8 mouse cellular contexts compared by ENCODE assay signal in genomic region chr2:145884036-145884912, GRCm38 (mm10). TPM values are rescaled to one million over a fixed set of nuclear protein-coding genes. Genes with fewer than 3 reads are reported as not detected.
DNase-seq lines count a peak whose midpoint lies in the region; ATAC-seq and TF ChIP-seq lines count a peak whose summit lies in the region.

No protein-coding gene starts in this region.

- peaks cover 23% of the 10 kb centered on the region for H3K36me3 ChIP-seq in hindbrain, embryonic 14.5 days (replicated peaks; ENCODE audit: control insufficient read depth, insufficient read depth)
- H3K36me3 ChIP-seq in hindbrain, embryonic 11.5 days (ENCODE audit: control insufficient read depth, insufficient read depth, low read length), result no peaks in the 10 kb centered on the region
- peaks cover 23% of the 10 kb centered on the region for H3K36me3 ChIP-seq in embryonic facial prominence, embryonic 10.5 days (replicated peaks)
- peaks cover 14% of the 10 kb centered on the region for H3K36me3 ChIP-seq in midbrain, postnatal 0 days (ENCODE audit: insufficient read depth, low read length)

- H3K27ac ChIP-seq in hindbrain, embryonic 14.5 days, result peak overlapping the region; percentile 69
- H3K27ac ChIP-seq in hindbrain, embryonic 11.5 days (ENCODE audit: low read depth, low read length), result no peak overlapping the region
- H3K27ac ChIP-seq in embryonic facial prominence, embryonic 10.5 days (replicated peaks), result peak overlapping the region; percentile 90
- H3K27ac ChIP-seq in midbrain, postnatal 0 days (ENCODE audit: low read depth, low read length), result peak overlapping the region; percentile 2; the same call in 1 of the 2 replicates

- no peaks in the 10 kb centered on the region; the same call in 1 of the 2 replicates for H3K4me1 ChIP-seq in hindbrain, embryonic 14.5 days (replicated peaks; ENCODE audit: control insufficient read depth, insufficient read depth, low read length)
- H3K4me1 ChIP-seq in hindbrain, embryonic 11.5 days (replicated peaks; ENCODE audit: control insufficient read depth, insufficient read depth, low read length), result no peaks in the 10 kb centered on the region
- peaks cover 79% of the 10 kb centered on the region for H3K4me1 ChIP-seq in embryonic facial prominence, embryonic 10.5 days
- no peaks in the 10 kb centered on the region for H3K4me1 ChIP-seq in midbrain, postnatal 0 days (ENCODE audit: insufficient read depth, low read length)

- no peaks in the 10 kb centered on the region for H3K27me3 ChIP-seq in hindbrain, embryonic 14.5 days (ENCODE audit: control insufficient read depth, insufficient read depth, low read length)
- no peaks in the 10 kb centered on the region for H3K27me3 ChIP-seq in hindbrain, embryonic 11.5 days (ENCODE audit: control insufficient read depth, insufficient read depth, low read length)
- H3K27me3 ChIP-seq in embryonic facial prominence, embryonic 10.5 days (replicated peaks; ENCODE audit: low read depth, poor library complexity, severe bottlenecking), result no peaks in the 10 kb centered on the region
- no peaks in the 10 kb centered on the region for H3K27me3 ChIP-seq in midbrain, postnatal 0 days (ENCODE audit: insufficient read depth, low read length)

- 47% methylated on average over 17 of the region's 17 CpGs for WGBS in hindbrain, embryonic 14.5 days
- 38% methylated on average over 17 of the region's 17 CpGs for WGBS in hindbrain, embryonic 11.5 days
- WGBS in embryonic facial prominence, embryonic 10.5 days, result 26% methylated on average over 17 of the region's 17 CpGs
- 39% methylated on average over 17 of the region's 17 CpGs for WGBS in midbrain, postnatal 0 days

- H3K4me3 ChIP-seq in hindbrain, embryonic 14.5 days (replicated peaks; ENCODE audit: low read length), result no peak overlapping the region
- no peak overlapping the region for H3K4me3 ChIP-seq in hindbrain, embryonic 11.5 days (ENCODE audit: low read depth, low read length)
- peak overlapping the region; percentile 30; the same call in 1 of the 2 replicates for H3K4me3 ChIP-seq in embryonic facial prominence, embryonic 10.5 days
- no peak overlapping the region for H3K4me3 ChIP-seq in midbrain, postnatal 0 days (ENCODE audit: low read depth, low read length)

- no peak for DNase-seq in hindbrain, embryonic 14.5 days (ENCODE audit: low spot score)
- DNase-seq in hindbrain, embryonic 11.5 days (ENCODE audit: low spot score), result no peak
- DNase-seq in embryonic facial prominence, embryonic 10.5 days (ENCODE audit: low spot score), result peak; percentile 68
- peak; percentile 57 to 67 for DNase-seq in kidney, adult 8-10 months
- DNase-seq in midbrain, postnatal 0 days (ENCODE audit: low spot score), result no peak
- DNase-seq in right cerebral cortex, postnatal 10 days (ENCODE audit: low spot score in 2 of 2), result no peak
- no peak for DNase-seq in spleen, postnatal 10 days (ENCODE audit: low spot score in 2 of 2)

- TF ChIP-seq CTCF in midbrain, postnatal 0 days (IDR thresholded peaks at IDR 0.05), result no peak

- H3K9ac ChIP-seq in hindbrain, embryonic 14.5 days, result no peak overlapping the region
- H3K9ac ChIP-seq in hindbrain, embryonic 11.5 days (ENCODE audit: low read depth, low read length), result no peak overlapping the region
- H3K9ac ChIP-seq in midbrain, postnatal 0 days (replicated peaks; ENCODE audit: low read length, poor library complexity, severe bottlenecking), result no peak overlapping the region

- H3K9me3 ChIP-seq in hindbrain, embryonic 14.5 days (ENCODE audit: control insufficient read depth, low read length), result no peaks in the 10 kb centered on the region
- H3K9me3 ChIP-seq in hindbrain, embryonic 11.5 days (ENCODE audit: control insufficient read depth, low read length), result no peaks in the 10 kb centered on the region
- peaks cover 5% of the 10 kb centered on the region; the same call in 1 of the 2 replicates for H3K9me3 ChIP-seq in embryonic facial prominence, embryonic 10.5 days
- H3K9me3 ChIP-seq in midbrain, postnatal 0 days (ENCODE audit: low read length), result no peaks in the 10 kb centered on the region

- H3K4me2 ChIP-seq in hindbrain, embryonic 14.5 days (replicated peaks), result no peak overlapping the region
- no peak overlapping the region for H3K4me2 ChIP-seq in hindbrain, embryonic 11.5 days (replicated peaks; ENCODE audit: low read depth, low read length)
- H3K4me2 ChIP-seq in midbrain, postnatal 0 days (ENCODE audit: low read depth, low read length, poor library complexity, severe bottlenecking), result no peak overlapping the region

- no peak for ATAC-seq in hindbrain, embryonic 14.5 days (ENCODE audit: low FRiP score)
- no peak for ATAC-seq in hindbrain, embryonic 11.5 days (ENCODE audit: low FRiP score)
- ATAC-seq in midbrain, postnatal 0 days (ENCODE audit: low FRiP score), result no peak
- no peak for ATAC-seq in erythroid progenitor cell, adult 5-6 weeks (replicated peaks; ENCODE audit: low FRiP score, poor library complexity, severe bottlenecking)

RNA-seq across cellular contexts. Expression of gene Naa20, which starts 17.6 kb away (rescaled TPM):
- 138 and 139 TPM in 2 replicates for polyA plus RNA-seq in hindbrain, embryonic 14.5 days (2014; fragmentation: Nextera tagmentation; extraction: Ambion mirVana)
- polyA plus RNA-seq in hindbrain, embryonic 11.5 days (2014; fragmentation: Nextera tagmentation; extraction: Ambion mirVana), result 139 and 146 TPM in 2 replicates
- polyA plus RNA-seq in embryonic facial prominence, embryonic 10.5 days (2016; fragmentation: Nextera tagmentation; extraction: Ambion mirVana), result 160 and 162 TPM in 2 replicates
- 106 and 129 TPM in 2 replicates for total RNA-seq in midbrain, postnatal 0 days (2014; rRNA removed)
- 153 and 160 TPM in 2 replicates for polyA plus RNA-seq in midbrain, postnatal 0 days (2015; fragmentation: Nextera tagmentation; extraction: Ambion mirVana)
- total RNA-seq in erythroid progenitor cell, adult 5-6 weeks (2015; ENCODE audit: low replicate concordance), result 8.3 and 9.6 TPM in 2 replicates
- 18.1 and 19.7 TPM in 2 replicates for total RNA-seq in erythroid progenitor cell, adult 5-6 weeks (2017; ENCODE audit: low replicate concordance)

RNA-seq across cellular contexts. Expression of gene Cfap61, which starts 50.3 kb away (rescaled TPM):
- 4.2 and 5.5 TPM in 2 replicates for polyA plus RNA-seq in hindbrain, embryonic 14.5 days (2014; fragmentation: Nextera tagmentation; extraction: Ambion mirVana)
- polyA plus RNA-seq in hindbrain, embryonic 11.5 days (2014; fragmentation: Nextera tagmentation; extraction: Ambion mirVana), result 1.7 and 2.4 TPM in 2 replicates
- 0.93 and 0.98 TPM in 2 replicates for polyA plus RNA-seq in embryonic facial prominence, embryonic 10.5 days (2016; fragmentation: Nextera tagmentation; extraction: Ambion mirVana)
- 2.5 and 4.9 TPM in 2 replicates for total RNA-seq in midbrain, postnatal 0 days (2014; rRNA removed)
- polyA plus RNA-seq in midbrain, postnatal 0 days (2015; fragmentation: Nextera tagmentation; extraction: Ambion mirVana), result 2.7 and 3.7 TPM in 2 replicates
- total RNA-seq in erythroid progenitor cell, adult 5-6 weeks (2015; ENCODE audit: low replicate concordance), result not detected in 2 replicates
- not detected in 2 replicates for total RNA-seq in erythroid progenitor cell, adult 5-6 weeks (2017; ENCODE audit: low replicate concordance)

RNA-seq across cellular contexts. Expression of gene Crnkl1, which starts 50.5 kb away (rescaled TPM):
- polyA plus RNA-seq in hindbrain, embryonic 14.5 days (2014; fragmentation: Nextera tagmentation; extraction: Ambion mirVana), result 25.0 and 25.7 TPM in 2 replicates
- polyA plus RNA-seq in hindbrain, embryonic 11.5 days (2014; fragmentation: Nextera tagmentation; extraction: Ambion mirVana), result 42.3 and 43.9 TPM in 2 replicates
- 37.7 and 38.9 TPM in 2 replicates for polyA plus RNA-seq in embryonic facial prominence, embryonic 10.5 days (2016; fragmentation: Nextera tagmentation; extraction: Ambion mirVana)
- 13.7 and 16.2 TPM in 2 replicates for total RNA-seq in midbrain, postnatal 0 days (2014; rRNA removed)
- 13.2 and 15.5 TPM in 2 replicates for polyA plus RNA-seq in midbrain, postnatal 0 days (2015; fragmentation: Nextera tagmentation; extraction: Ambion mirVana)
- 15.1 and 24.5 TPM in 2 replicates for total RNA-seq in erythroid progenitor cell, adult 5-6 weeks (2015; ENCODE audit: low replicate concordance)
- 57.9 and 68.2 TPM in 2 replicates for total RNA-seq in erythroid progenitor cell, adult 5-6 weeks (2017; ENCODE audit: low replicate concordance)

Comparison
In these comparisons a context has a peak if more than half of its experiments do, and no peak if none do; other contexts are left out.
1. DNase-seq: peak in embryonic facial prominence, embryonic 10.5 days (single experiment) and kidney, adult 8-10 months (2 of 2); none in hindbrain, embryonic 14.5 days (single experiment), hindbrain, embryonic 11.5 days (single experiment), midbrain, postnatal 0 days (single experiment), right cerebral cortex, postnatal 10 days (0 of 2) and spleen, postnatal 10 days (0 of 2).